Mouse (Mus musculus): Measurements from ENCODE around the gene Retreg1. TPM values are rescaled to one million over a fixed set of nuclear protein-coding genes. Genes with fewer than 3 reads are reported as not detected.

The Retreg1 gene
- polyA plus RNA-seq, 1 experiment from 2014 or later, result 16.7 TPM

DNA sequence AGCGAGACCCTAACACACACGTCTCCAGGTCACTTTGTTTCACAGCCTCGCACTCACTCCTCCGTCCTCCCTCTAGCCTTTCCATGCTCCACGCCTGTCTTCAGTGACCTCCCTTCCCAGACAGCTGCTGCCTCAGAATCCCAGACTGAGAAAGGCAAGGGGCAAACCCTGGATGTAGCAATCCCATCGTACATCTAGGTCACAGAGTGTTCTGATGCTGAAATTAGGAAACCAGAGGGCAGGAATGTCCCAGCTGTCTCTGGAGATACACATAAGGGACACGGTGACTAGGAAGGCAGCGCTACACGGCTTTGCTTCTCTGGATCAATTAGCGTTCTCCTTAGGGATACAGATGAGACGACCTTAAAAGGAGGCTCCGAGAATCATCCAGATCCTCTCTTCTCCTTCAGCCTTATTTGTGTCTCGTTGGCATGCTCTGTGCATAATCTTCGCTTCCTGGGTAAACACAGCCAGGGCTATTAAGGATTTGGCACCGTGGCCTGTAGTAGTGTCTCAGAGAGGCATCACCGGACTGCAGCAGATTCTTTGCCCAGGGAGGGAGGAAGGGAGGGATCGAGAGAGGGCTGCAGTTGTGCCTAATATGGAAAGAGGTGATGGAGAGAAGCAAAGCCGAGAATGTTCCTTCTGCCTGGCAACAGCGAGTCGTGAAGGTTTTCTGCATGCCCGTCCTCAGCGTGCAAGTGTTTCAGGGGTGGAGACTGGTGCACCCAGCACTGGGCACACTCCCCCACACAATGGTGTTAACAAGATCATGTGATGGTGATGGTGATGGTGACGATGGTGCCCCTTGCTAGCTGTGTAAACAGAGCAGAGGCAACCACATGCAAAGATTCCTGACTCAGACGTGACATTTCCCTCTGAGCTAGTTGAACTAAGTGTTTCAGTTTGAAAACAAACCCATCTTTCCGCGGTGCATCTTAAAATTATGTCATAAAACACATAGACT is 105.6 kb downstream of the Retreg1 start:
- no peaks in the 10 kb centered on the region for H3K4me1 ChIP-seq (ENCODE audit: control insufficient read depth, insufficient read depth, low read length)
- no peak overlapping the region for H3K4me2 ChIP-seq (ENCODE audit: low read depth, low read length)
- no peak overlapping the region for H3K4me3 ChIP-seq (ENCODE audit: low read depth, low read length)
- WGBS, result 84% methylated on average over 26 of the region's 26 CpGs
- H3K27me3 ChIP-seq (ENCODE audit: control insufficient read depth, insufficient read depth, low read length), result no peaks in the 10 kb centered on the region
- ATAC-seq (ENCODE audit: low read depth), result no peak
- H3K9ac ChIP-seq (replicated peaks; ENCODE audit: low read depth, low read length), result no peak overlapping the region
- no peaks in the 10 kb centered on the region for H3K9me3 ChIP-seq (ENCODE audit: control insufficient read depth, low read length)
- no peak overlapping the region for H3K27ac ChIP-seq (ENCODE audit: low read depth, low read length)
- no peaks in the 10 kb centered on the region for H3K36me3 ChIP-seq (ENCODE audit: control insufficient read depth, insufficient read depth, low read length)

DNA sequence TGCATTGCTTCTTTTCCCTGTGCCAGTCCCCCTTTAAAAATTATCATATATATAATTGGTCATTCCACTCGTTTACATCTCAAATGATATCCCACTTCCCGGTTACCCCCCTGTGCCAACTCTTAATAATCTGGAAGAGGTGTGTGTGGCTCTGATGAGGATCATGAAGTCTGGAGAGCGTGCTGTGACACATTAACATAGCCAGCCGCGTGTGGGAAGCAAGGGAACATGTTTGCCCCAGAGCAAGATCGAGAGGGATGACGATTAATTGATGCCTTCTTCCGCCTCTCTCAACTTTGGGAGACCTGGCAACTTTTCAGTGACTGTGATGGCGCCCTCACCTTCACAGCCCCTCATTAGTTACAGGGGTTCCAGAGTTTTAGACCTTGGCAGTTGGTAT is 106.7 kb downstream of the Retreg1 start:
- Histone ChIP-seq H3K9ac (replicated peaks; ENCODE audit: low read depth, low read length) (no peak overlapping the region), H3K4me3 (ENCODE audit: low read depth, low read length) (no peak overlapping the region), H3K4me2 (ENCODE audit: low read depth, low read length) (no peak overlapping the region), H3K36me3 (ENCODE audit: control insufficient read depth, insufficient read depth, low read length) (no peaks in the 10 kb centered on the region), H3K27me3 (ENCODE audit: control insufficient read depth, insufficient read depth, low read length) (no peaks in the 10 kb centered on the region), H3K9me3 (ENCODE audit: control insufficient read depth, low read length) (no peaks in the 10 kb centered on the region), H3K4me1 (ENCODE audit: control insufficient read depth, insufficient read depth, low read length) (no peaks in the 10 kb centered on the region), H3K27ac (ENCODE audit: low read depth, low read length) (no peak overlapping the region)
- 88% methylated on average over 9 of the region's 9 CpGs for WGBS
- no peak for ATAC-seq (ENCODE audit: low read depth)

DNA sequence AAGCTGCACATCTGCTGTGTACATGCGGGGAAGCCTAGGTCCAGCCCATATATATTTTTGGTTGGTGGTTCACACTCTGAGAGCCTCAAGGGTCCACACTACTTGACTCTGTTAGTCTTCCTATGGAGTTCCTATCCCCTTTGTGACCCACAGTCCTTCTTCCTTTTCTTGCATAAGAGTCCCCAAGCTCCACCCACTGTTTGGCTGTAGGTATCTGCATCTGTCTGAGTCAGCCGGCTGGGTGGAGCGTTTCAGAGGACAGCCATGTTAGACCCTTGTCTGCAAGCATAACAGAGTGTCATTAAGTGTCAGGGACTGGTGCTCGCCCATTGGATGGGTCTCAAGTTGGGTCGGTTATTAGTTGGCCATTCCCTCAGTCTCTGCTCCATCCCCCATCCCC is 107.6 kb downstream of the Retreg1 start:
- Histone ChIP-seq H3K9me3 (ENCODE audit: control insufficient read depth, low read length) (no peaks in the 10 kb centered on the region), H3K27ac (ENCODE audit: low read depth, low read length) (no peak overlapping the region), H3K9ac (replicated peaks; ENCODE audit: low read depth, low read length) (no peak overlapping the region), H3K4me1 (ENCODE audit: control insufficient read depth, insufficient read depth, low read length) (no peaks in the 10 kb centered on the region), H3K27me3 (ENCODE audit: control insufficient read depth, insufficient read depth, low read length) (no peaks in the 10 kb centered on the region), H3K36me3 (ENCODE audit: control insufficient read depth, insufficient read depth, low read length) (no peaks in the 10 kb centered on the region), H3K4me3 (ENCODE audit: low read depth, low read length) (no peak overlapping the region), H3K4me2 (ENCODE audit: low read depth, low read length) (no peak overlapping the region)
- ATAC-seq (ENCODE audit: low read depth), result no peak
- 93% methylated on average over 5 of the region's 5 CpGs for WGBS

DNA sequence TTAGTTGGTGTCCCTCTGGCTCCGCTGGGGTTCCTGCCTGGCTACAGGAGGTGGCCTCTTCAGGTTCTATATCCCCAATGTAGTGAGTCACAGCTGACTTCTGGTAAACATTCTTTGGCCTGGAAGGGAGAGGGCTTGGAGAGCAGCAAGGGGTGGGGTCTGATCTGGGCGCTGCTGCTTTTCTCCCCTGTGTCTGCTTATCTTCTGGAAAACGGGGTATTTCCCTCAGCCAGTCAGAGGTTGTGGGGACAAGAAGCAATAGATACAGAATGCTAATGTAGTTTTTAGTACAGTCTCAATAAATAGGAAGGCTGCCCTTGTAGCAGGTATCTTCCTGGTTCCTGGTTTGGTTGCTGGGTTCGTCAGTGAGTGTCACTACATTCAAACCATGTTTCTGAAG is 108.1 kb downstream of the Retreg1 start:
- H3K4me3 ChIP-seq (ENCODE audit: low read depth, low read length), result no peak overlapping the region
- no peak overlapping the region for H3K27ac ChIP-seq (ENCODE audit: low read depth, low read length)
- H3K36me3 ChIP-seq (ENCODE audit: control insufficient read depth, insufficient read depth, low read length), result no peaks in the 10 kb centered on the region
- H3K27me3 ChIP-seq (ENCODE audit: control insufficient read depth, insufficient read depth, low read length), result no peaks in the 10 kb centered on the region
- H3K4me2 ChIP-seq (ENCODE audit: low read depth, low read length), result no peak overlapping the region
- no peaks in the 10 kb centered on the region for H3K4me1 ChIP-seq (ENCODE audit: control insufficient read depth, insufficient read depth, low read length)
- ATAC-seq (ENCODE audit: low read depth), result no peak
- H3K9ac ChIP-seq (replicated peaks; ENCODE audit: low read depth, low read length), result no peak overlapping the region
- WGBS, result 82% methylated on average over 4 of the region's 4 CpGs
- H3K9me3 ChIP-seq (ENCODE audit: control insufficient read depth, low read length), result no peaks in the 10 kb centered on the region

DNA sequence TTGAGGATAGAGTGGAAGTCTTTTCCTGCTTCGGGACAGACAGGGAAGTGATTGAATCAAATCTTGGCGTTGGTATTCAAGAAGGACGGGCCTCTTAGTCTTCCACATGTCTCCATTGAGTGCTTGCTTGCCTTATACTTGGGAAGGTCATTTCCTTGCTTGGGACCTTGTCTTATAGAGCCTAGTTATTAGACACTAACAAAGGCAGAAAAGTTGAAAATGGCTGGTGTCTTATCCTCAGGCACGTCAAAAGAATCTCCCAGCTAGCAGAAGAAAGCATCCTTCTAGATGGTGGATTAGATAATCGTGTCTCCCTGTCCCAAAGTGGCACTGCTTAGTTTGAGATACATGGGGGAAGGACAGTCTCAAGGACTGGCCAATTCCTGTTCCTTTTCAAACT is 113.0 kb downstream of the Retreg1 start:
- 87% methylated on average over 5 of the region's 5 CpGs for WGBS
- H3K27ac ChIP-seq (ENCODE audit: low read depth, low read length), result no peak overlapping the region

DNA sequence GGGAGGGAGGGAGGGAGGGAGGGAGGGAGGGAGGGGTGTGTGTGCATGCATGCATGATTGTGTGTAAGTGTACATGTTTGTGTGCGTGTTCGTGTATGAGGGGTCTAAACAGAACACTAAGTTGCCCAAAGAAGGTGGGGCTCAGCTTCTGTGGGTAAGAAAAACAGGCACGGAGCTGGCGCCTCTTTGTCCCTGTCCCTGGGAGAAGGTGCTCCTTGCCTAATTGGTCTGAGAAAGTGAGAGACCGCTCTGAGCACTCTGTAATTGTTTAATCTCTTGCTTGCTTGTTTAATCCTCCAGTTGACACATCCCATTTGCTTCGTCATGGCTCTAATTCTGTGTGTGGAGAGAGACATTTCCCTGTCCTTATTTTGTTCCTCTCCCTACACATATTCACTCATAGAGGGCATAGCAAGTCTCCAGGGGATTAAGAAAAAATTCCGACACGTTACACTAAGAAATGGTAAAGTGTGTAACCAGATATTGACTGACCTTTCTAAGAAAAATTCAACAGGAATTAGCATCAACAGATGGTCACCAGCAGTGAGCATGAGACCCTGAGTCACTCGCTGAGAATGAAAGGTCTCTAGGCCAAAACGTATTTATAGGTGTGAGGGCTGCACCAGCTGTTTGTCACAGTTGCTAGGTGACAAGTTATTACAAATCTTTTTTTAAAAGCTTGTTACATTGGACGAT is 113.6 kb downstream of the Retreg1 start:
- no peaks in the 10 kb centered on the region for H3K36me3 ChIP-seq (ENCODE audit: control insufficient read depth, insufficient read depth, low read length)
- WGBS, result 73% methylated on average over 11 of the region's 11 CpGs
- ATAC-seq (ENCODE audit: low read depth), result no peak
- no peak overlapping the region for H3K4me3 ChIP-seq (ENCODE audit: low read depth, low read length)
- H3K9me3 ChIP-seq (ENCODE audit: control insufficient read depth, low read length), result no peaks in the 10 kb centered on the region
- H3K9ac ChIP-seq (replicated peaks; ENCODE audit: low read depth, low read length), result no peak overlapping the region
- H3K4me1 ChIP-seq (ENCODE audit: control insufficient read depth, insufficient read depth, low read length), result no peaks in the 10 kb centered on the region
- H3K4me2 ChIP-seq (ENCODE audit: low read depth, low read length), result no peak overlapping the region
- H3K27me3 ChIP-seq (ENCODE audit: control insufficient read depth, insufficient read depth, low read length), result no peaks in the 10 kb centered on the region
- no peak overlapping the region for H3K27ac ChIP-seq (ENCODE audit: low read depth, low read length)

More for the DNA sequence above, 113.0 kb downstream of the Retreg1 start:
- Histone ChIP-seq H3K27me3 (ENCODE audit: control insufficient read depth, insufficient read depth, low read length) (no peaks in the 10 kb centered on the region), H3K4me1 (ENCODE audit: control insufficient read depth, insufficient read depth, low read length) (no peaks in the 10 kb centered on the region), H3K4me2 (ENCODE audit: low read depth, low read length) (no peak overlapping the region), H3K9me3 (ENCODE audit: control insufficient read depth, low read length) (no peaks in the 10 kb centered on the region), H3K4me3 (ENCODE audit: low read depth, low read length) (no peak overlapping the region), H3K9ac (replicated peaks; ENCODE audit: low read depth, low read length) (no peak overlapping the region), H3K36me3 (ENCODE audit: control insufficient read depth, insufficient read depth, low read length) (no peaks in the 10 kb centered on the region)
- no peak for ATAC-seq (ENCODE audit: low read depth)

DNA sequence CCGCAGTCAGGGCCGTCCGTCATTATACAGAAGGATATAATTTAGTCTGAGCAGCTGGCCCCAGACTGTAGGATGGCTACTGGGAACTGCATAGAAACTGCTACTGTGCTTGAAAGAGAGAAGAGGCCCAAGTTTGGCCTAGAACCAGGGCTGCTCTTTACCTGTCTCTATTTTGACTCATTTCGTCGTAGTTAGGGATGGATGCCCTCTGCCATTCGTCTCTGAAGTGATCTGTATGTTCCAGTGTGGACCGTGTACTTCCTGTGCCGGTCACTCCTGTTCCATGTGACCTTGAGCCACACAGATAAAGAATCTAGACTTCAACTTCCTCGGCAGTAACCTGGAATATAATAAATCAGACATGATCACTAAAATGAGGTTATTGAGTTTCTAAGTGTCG is 114.7 kb downstream of the Retreg1 start:
- H3K9ac ChIP-seq (replicated peaks; ENCODE audit: low read depth, low read length), result no peak overlapping the region
- no peaks in the 10 kb centered on the region for H3K9me3 ChIP-seq (ENCODE audit: control insufficient read depth, low read length)
- no peaks in the 10 kb centered on the region for H3K36me3 ChIP-seq (ENCODE audit: control insufficient read depth, insufficient read depth, low read length)
- 76% methylated on average over 10 of the region's 10 CpGs for WGBS
- no peak overlapping the region for H3K4me2 ChIP-seq (ENCODE audit: low read depth, low read length)
- H3K4me3 ChIP-seq (ENCODE audit: low read depth, low read length), result no peak overlapping the region
- H3K27me3 ChIP-seq (ENCODE audit: control insufficient read depth, insufficient read depth, low read length), result no peaks in the 10 kb centered on the region
- H3K27ac ChIP-seq (ENCODE audit: low read depth, low read length), result no peak overlapping the region
- H3K4me1 ChIP-seq (ENCODE audit: control insufficient read depth, insufficient read depth, low read length), result no peaks in the 10 kb centered on the region
- ATAC-seq (ENCODE audit: low read depth), result no peak

DNA sequence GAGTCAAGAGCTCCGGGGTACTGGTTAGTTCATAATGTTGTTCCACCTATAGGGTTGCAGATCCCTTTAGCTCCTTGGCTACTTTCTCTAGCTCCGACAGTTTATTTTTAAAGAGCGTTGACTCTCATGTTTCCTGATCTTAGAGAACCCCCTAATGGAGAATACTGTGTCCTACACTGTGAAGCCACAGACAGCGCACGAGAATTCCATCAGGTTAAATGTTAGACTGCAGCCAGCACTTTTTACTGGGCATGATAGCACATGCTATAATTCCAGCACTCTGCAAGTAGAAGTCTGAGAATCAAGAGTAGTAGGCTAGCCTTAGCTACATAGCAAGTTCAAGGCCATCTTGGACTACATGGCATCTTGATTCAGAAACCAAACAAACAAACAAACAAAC is 116.4 kb downstream of the Retreg1 start:
- H3K27ac ChIP-seq (ENCODE audit: low read depth, low read length), result no peak overlapping the region
- no peaks in the 10 kb centered on the region for H3K9me3 ChIP-seq (ENCODE audit: control insufficient read depth, low read length)
- H3K4me2 ChIP-seq (ENCODE audit: low read depth, low read length), result no peak overlapping the region
- ATAC-seq (ENCODE audit: low read depth), result peak; percentile 89
- H3K4me3 ChIP-seq (ENCODE audit: low read depth, low read length), result no peak overlapping the region
- no peaks in the 10 kb centered on the region for H3K27me3 ChIP-seq (ENCODE audit: control insufficient read depth, insufficient read depth, low read length)
- no peaks in the 10 kb centered on the region for H3K36me3 ChIP-seq (ENCODE audit: control insufficient read depth, insufficient read depth, low read length)
- H3K4me1 ChIP-seq (ENCODE audit: control insufficient read depth, insufficient read depth, low read length), result no peaks in the 10 kb centered on the region
- 30% methylated on average over 5 of the region's 5 CpGs for WGBS
- no peak overlapping the region for H3K9ac ChIP-seq (replicated peaks; ENCODE audit: low read depth, low read length)

DNA sequence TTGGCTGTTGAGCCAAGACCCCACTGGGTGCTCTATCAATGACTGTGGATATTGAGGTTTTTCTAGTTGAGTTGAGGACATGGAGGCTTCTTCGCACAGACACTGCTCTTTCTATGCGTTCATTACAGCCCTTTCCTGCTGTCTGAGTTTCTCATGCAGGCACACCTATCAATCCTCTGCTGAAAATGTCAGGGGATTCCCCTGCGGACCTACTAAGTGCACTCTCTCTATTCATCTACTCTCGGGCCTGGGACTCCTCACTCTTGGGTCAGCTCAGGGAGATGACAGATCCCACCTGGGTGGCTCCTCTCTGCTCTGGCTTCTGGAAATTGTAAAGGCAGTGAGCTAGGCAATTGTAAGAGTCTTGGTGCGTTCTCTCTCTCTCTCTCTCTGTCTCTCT is 117.3 kb downstream of the Retreg1 start:
- Histone ChIP-seq H3K9ac (replicated peaks; ENCODE audit: low read depth, low read length) (no peak overlapping the region), H3K4me2 (ENCODE audit: low read depth, low read length) (no peak overlapping the region), H3K4me1 (ENCODE audit: control insufficient read depth, insufficient read depth, low read length) (no peaks in the 10 kb centered on the region), H3K36me3 (ENCODE audit: control insufficient read depth, insufficient read depth, low read length) (no peaks in the 10 kb centered on the region), H3K4me3 (ENCODE audit: low read depth, low read length) (no peak overlapping the region), H3K27me3 (ENCODE audit: control insufficient read depth, insufficient read depth, low read length) (no peaks in the 10 kb centered on the region), H3K9me3 (ENCODE audit: control insufficient read depth, low read length) (no peaks in the 10 kb centered on the region), H3K27ac (ENCODE audit: low read depth, low read length) (no peak overlapping the region)
- ATAC-seq (ENCODE audit: low read depth), result no peak
- 87% methylated on average over 5 of the region's 5 CpGs for WGBS
